Mouse (Mus musculus) lung, postnatal 0 days (tissue): ENCODE data around the gene 4930505A04Rik. TPM values are rescaled to one million over a fixed set of nuclear protein-coding genes. Genes with fewer than 3 reads are reported as not detected.

Experiments used
- ATAC-seq: fragments of 200-750 bp; cut with Nextera tagmentation; 2 replicates; pipeline ENCODE4 v1.8.0; 2017; ENCODE audit warnings: moderate library complexity
- DNase-seq: peaks from one replicate; pipeline ENCODE4 v3.0.0-alpha.2; 2016; ENCODE audit warnings: low spot score
- H3K27ac ChIP-seq: fragments of 300-500 bp; sonication (generic); 2 replicates; pipeline ENCODE4 v1.5.1; 2014; ENCODE audit warnings: antibody characterized with exemption, mild to moderate bottlenecking, low read length, mixed read lengths
- H3K27me3 ChIP-seq: fragments of 300-500 bp; sonication (generic); replicated peaks from 2 replicates; pipeline ENCODE4 v1.6.1; 2014; ENCODE audit warnings: low read length, mixed read lengths; ENCODE audit not compliant: insufficient read depth
- H3K36me3 ChIP-seq: fragments of 300-500 bp; sonication (generic); 2 replicates; pipeline ENCODE4 v1.6.1; 2014; ENCODE audit warnings: low read length, mixed read lengths; ENCODE audit not compliant: insufficient read depth
- H3K4me1 ChIP-seq: fragments of 300-500 bp; sonication (generic); 2 replicates; pipeline ENCODE4 v1.6.1; 2014; ENCODE audit warnings: antibody characterized with exemption, low read depth, low read length, mixed read lengths; ENCODE audit not compliant: insufficient read depth
- H3K4me2 ChIP-seq: fragments of 300-500 bp; sonication (generic); replicated peaks from 2 replicates; pipeline ENCODE4 v1.6.1; 2014; ENCODE audit warnings: low read depth, mild to moderate bottlenecking, low read length, moderate library complexity, mixed read lengths
- H3K4me3 ChIP-seq: fragments of 300-500 bp; sonication (generic); 2 replicates; pipeline ENCODE4 v1.5.1; 2014; ENCODE audit warnings: low read depth, low read length
- H3K9ac ChIP-seq: fragments of 300-500 bp; sonication (generic); replicated peaks from 2 replicates; pipeline ENCODE4 v1.6.1; 2014; ENCODE audit warnings: low read depth, mild to moderate bottlenecking
- H3K9me3 ChIP-seq: fragments of 300-500 bp; sonication (generic); 2 replicates; pipeline ENCODE4 v1.6.1; 2016; ENCODE audit warnings: low read length, mixed read lengths
- CTCF ChIP-seq: IDR thresholded peaks from 2 replicates; pipeline ENCODE4 v1.5.1; 2016; ENCODE audit warnings: antibody characterized with exemption, mild to moderate bottlenecking
- EP300 ChIP-seq: IDR thresholded peaks from 2 replicates; pipeline ENCODE4 v1.6.1; 2016; ENCODE audit warnings: antibody characterized with exemption, mild to moderate bottlenecking, control low read depth
- WGBS: fragments of 180-500 bp; shearing (Covaris S2); extraction: QIAGEN DNeasy Blood & Tissue Kit; methylation state at CpG from one replicate; pipeline ENCODE4 v1.1.7; 2014; 5-methylcytosine and 5-hydroxymethylcytosine counted together
- polyA plus RNA-seq: library from polyadenylated mRNA; unstranded; fragments of >200 nt; fragmentation: Nextera tagmentation; extraction: Ambion mirVana; gene quantifications from 2 replicates; pipeline ENCODE4 v1.2.1, GENCODE M21; 2015

4930505A04Rik gene
- 0.35 and 0.40 TPM in 2 replicates for polyA plus RNA-seq

DNA sequence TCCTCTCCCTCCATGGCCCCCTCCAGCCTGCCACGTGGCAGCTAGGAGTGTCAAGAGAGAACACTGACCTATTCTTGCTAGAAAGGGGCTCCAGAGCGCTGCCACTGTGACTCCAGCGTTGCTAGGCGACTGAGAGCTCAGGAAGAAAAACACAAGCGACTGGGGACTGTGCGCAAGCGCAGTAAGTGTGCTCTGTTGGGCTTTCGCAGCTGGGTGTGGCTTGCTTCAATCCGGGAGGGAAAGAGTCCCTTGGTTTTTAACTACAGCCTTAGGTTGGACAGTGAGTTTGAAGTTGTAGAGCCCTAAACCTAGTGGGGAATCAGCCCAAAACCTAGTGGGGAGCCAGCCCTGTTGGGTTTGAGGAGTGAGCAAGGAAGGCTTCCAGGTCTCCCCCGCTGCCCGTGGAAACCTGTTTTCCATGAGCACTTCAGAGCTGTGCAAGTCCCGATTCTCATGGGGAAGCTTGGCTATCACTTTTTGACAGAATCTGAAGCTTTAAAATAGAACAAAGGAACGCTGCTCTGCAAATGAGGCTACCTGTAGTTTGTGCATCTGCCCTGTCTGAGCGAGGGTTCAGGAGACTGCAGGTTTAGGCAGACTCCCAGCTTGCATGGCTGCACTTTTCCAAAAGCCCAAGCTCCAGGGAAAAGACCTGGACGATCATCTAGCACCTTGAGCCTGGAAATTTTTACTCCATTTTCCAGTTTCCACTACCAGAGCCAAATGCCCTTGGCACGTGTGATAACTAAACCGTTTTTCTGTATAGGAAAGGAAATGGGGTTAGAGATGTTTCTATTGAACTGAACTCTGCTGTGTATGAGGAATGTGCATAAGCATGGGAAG, at the start of gene 4930505A04Rik:
TSS of gene 4930505A04Rik (minus strand) at position 77 of the 843 bp plus-strand sequence.
- Histone ChIP-seq H3K4me2 (peak within 1 kb of the TSS; percentile 74), H3K27me3 (no peaks in the 10 kb centered on the region), H3K4me1 (0 out of 2 replicates have a peak, but pooled peaks cover 2% of the 10 kb centered on the region), H3K27ac (peak within 1 kb of the TSS; percentile 83), H3K4me3 (peak within 1 kb of the TSS; percentile 49), H3K9me3 (no peaks in the 10 kb centered on the region), H3K9ac (peak within 1 kb of the TSS; percentile 47), H3K36me3 (no peaks in the 10 kb centered on the region)
- ATAC-seq (peak; percentile 99), DNase-seq (peak; percentile 99)
- 3% methylated on average over 17 of the region's 17 CpGs for WGBS
- no peak for TF ChIP-seq CTCF
- peak; percentile 20; the same call in 1 of the 2 replicates for TF ChIP-seq EP300

DNA sequence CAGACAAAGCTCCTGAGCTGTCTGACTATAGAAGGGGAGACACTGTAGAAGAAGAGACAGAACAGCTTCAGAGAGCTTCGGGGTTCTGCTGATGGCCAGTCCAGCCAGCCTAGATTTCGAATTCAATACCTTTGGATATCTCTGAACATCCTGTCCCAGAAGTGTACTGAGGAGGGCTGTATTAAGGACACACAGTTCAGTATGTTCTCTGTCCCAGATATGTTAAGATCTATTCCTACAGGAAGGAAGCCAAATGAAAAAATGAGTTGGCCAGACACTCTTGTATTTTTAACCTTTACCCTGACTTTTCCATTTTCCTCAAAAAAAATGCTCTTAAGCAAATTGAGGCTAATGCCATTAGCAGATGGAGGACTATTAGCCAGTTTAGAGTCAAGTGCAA, 45.5 kb upstream of the 4930505A04Rik start:
- Histone ChIP-seq H3K4me3 (no peak overlapping the region), H3K27ac (no peak overlapping the region), H3K9ac (no peak overlapping the region), H3K9me3 (no peaks in the 10 kb centered on the region), H3K27me3 (no peaks in the 10 kb centered on the region), H3K4me2 (no peak overlapping the region), H3K36me3 (no peaks in the 10 kb centered on the region), H3K4me1 (no peaks in the 10 kb centered on the region)
- TF ChIP-seq EP300 (no peak; the same call in 1 of the 2 replicates), CTCF (no peak)
- DNase-seq (peak; percentile 23), ATAC-seq (no peak)
- 88% methylated on average over 2 of the region's 2 CpGs for WGBS

DNA sequence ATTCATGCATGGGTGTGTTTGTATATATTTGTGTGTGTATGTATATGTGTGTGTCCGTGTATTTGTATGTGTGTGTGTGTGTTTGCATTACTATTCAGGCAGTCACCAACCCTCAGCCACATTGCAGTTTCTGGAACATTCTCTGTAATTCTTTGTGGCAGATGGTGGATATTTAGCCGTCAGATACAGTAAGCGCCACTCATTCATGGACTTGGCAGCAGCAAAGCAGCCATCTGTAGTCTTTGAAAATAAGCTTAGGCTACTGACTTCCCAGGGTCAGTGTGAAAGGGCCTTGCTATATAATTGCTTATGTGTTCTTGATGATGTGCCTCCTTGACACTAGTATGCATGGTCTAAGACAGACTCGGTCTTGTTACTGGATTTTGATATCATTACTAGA, 36.6 kb upstream of the 4930505A04Rik start:
- H3K27ac ChIP-seq = no peak overlapping the region
- ATAC-seq = no peak
- TF ChIP-seq CTCF (no peak), EP300 (no peak)
- no peak overlapping the region for H3K4me2 ChIP-seq
- no peaks in the 10 kb centered on the region for H3K4me1 ChIP-seq
- H3K27me3 ChIP-seq = no peaks in the 10 kb centered on the region
- no peaks in the 10 kb centered on the region for H3K9me3 ChIP-seq
- no peak overlapping the region for H3K4me3 ChIP-seq
- 90% methylated on average over 4 of the region's 4 CpGs for WGBS
- H3K9ac ChIP-seq = no peak overlapping the region
- DNase-seq = no peak
- H3K36me3 ChIP-seq = no peaks in the 10 kb centered on the region

DNA sequence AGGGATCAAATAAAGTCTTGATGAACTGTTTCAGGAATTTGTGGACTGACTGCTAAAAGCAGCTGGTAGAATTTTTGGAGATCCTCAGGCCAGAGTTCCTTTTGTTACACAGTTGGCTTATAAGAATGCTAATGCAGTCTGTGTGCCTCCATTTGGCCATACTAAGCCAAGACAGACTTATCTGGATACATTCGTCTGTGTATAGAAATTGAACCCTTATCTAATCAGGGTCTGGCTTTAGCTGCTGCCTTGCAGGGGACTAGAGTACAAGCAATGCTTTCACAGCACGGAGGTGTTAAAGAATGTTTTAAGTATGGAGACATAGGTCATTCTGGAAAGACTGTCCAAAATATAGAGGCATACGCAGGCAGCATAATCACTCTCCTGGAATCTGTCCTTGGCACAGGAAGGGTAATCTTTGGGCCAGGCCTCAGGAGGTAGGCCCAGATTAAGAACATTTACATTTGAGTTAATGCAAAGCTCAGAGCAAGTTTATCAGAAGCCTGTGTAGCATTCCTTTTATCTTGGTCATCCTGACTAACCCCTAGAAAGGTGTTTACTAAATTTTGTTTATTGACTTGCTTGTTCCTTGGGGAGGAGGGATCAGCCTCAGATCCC, 27.2 kb upstream of the 4930505A04Rik start:
- 41% methylated on average over 3 of the region's 3 CpGs for WGBS
- Histone ChIP-seq H3K27me3 (no peaks in the 10 kb centered on the region), H3K27ac (no peak overlapping the region), H3K9me3 (no peaks in the 10 kb centered on the region; the same call in 1 of the 2 replicates), H3K4me3 (no peak overlapping the region), H3K9ac (no peak overlapping the region), H3K36me3 (no peaks in the 10 kb centered on the region), H3K4me1 (no peaks in the 10 kb centered on the region), H3K4me2 (no peak overlapping the region)
- ATAC-seq (no peak), DNase-seq (no peak)
- no peak for TF ChIP-seq CTCF
- no peak for TF ChIP-seq EP300

DNA sequence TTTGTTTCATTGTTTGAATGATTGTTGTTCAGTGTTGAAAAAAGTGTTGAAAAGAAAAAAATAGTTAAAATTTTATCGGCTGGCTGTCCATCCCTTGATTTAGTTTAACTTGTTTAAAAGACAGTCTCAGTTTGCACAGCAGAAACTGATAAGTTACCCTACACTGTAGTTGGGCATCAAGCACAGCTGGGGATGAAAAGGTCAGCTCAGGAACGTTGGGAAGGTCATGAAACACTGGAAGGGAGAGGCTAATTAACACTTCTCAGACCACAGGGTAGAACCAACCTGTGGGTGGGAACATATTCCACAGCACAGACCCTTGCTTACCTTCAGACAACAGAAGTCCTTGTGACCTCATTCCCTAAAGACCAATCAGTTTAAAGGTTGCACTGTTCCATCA, 25.5 kb upstream of the 4930505A04Rik start:
- Histone ChIP-seq H3K9ac (no peak overlapping the region), H3K36me3 (no peaks in the 10 kb centered on the region), H3K4me3 (no peak overlapping the region), H3K4me2 (no peak overlapping the region), H3K9me3 (no peaks in the 10 kb centered on the region; the same call in 1 of the 2 replicates), H3K27ac (no peak overlapping the region), H3K4me1 (no peaks in the 10 kb centered on the region), H3K27me3 (no peaks in the 10 kb centered on the region)
- no peak for TF ChIP-seq EP300
- no peak for TF ChIP-seq CTCF
- 56% methylated on average over 2 of the region's 2 CpGs for WGBS
- DNase-seq (no peak), ATAC-seq (no peak)

DNA sequence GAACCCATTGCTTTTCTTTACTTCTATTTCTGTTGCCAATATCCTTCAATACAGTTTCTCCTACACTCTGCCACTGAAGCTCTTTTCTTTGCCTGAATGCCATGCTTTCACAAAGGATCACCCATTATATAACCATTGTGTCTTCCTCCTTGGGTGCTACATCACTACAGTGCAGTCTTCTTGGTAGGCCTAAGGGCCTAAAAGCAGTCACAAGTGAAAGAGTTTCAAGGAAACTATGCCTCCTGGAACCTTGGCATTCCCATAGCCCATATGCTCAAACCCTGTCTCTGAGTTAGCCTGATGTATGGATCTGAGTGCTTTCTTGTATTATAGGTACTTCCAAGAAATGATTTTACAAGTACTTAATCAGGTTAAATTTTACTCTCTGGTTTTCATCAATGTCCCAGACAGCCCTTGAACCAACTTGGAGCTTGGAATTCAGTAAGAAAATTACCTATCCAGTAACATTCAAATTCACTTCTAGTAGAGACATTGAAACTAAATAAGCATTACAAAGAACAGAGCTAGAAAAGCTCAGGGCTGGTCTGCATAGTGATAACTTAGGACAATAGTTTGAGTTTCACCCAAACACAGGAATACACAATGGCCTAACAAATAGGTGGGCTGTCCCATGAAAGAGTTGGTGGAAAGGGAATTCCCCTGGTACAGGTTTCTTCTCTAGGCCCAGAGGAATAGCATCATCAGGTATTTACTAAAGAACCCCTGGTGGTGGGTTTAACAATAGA, 20.1 kb upstream of the 4930505A04Rik start:
- Histone ChIP-seq H3K9me3 (no peaks in the 10 kb centered on the region; the same call in 1 of the 2 replicates), H3K4me2 (no peak overlapping the region), H3K4me3 (no peak overlapping the region), H3K36me3 (no peaks in the 10 kb centered on the region), H3K4me1 (no peaks in the 10 kb centered on the region), H3K27me3 (no peaks in the 10 kb centered on the region), H3K9ac (no peak overlapping the region), H3K27ac (no peak overlapping the region)
- DNase-seq (no peak), ATAC-seq (no peak)
- TF ChIP-seq EP300 (no peak), CTCF (no peak)
